Mouse (Mus musculus): ENCODE results near the gene Zfp217.
"Not testable (repeated sequence)": the region's sequence is repeated elsewhere in the genome, so short reads cannot be mapped to it uniquely, and the experiment has no call there.

Gene Zfp217

GRCm38 (mm10) chr2:170147661-170148153 is at the start of gene Zfp217:
TSS of gene Zfp217 (minus strand) at chr2:170148103.
- DNase-seq, result no peak

- no peak for DNase-seq
These were observed 47.7 kb upstream of the Zfp217 start for GRCm38 (mm10) chr2:170195542-170196089.

GRCm38 (mm10) chr2:170194845-170195244 is 46.9 kb upstream of the Zfp217 start:
- DNase-seq, result no peak

GRCm38 (mm10) chr2:170193850-170194249 is 45.9 kb upstream of the Zfp217 start:
- DNase-seq, result no peak

GRCm38 (mm10) chr2:170193211-170193610 is 45.3 kb upstream of the Zfp217 start:
- DNase-seq, result no peak

GRCm38 (mm10) chr2:170192731-170193149 is 44.8 kb upstream of the Zfp217 start:
- DNase-seq, result no peak

GRCm38 (mm10) chr2:170188721-170189120 is 40.8 kb upstream of the Zfp217 start:
- no peak for DNase-seq

- DNase-seq, result no peak
These were observed 37.4 kb upstream of the Zfp217 start for GRCm38 (mm10) chr2:170185137-170185837.

- DNase-seq, result no peak
These were observed 36.5 kb upstream of the Zfp217 start for GRCm38 (mm10) chr2:170184175-170184983.

- no peak for DNase-seq
These were observed 35.9 kb upstream of the Zfp217 start for GRCm38 (mm10) chr2:170183851-170184174.

GRCm38 (mm10) chr2:170181862-170182261 is 34.0 kb upstream of the Zfp217 start:
- DNase-seq, result no peak

- DNase-seq, result not testable (repeated sequence)
These were observed 32.9 kb upstream of the Zfp217 start for GRCm38 (mm10) chr2:170180769-170181168.

GRCm38 (mm10) chr2:170179317-170179716 is 31.4 kb upstream of the Zfp217 start:
- no peak for DNase-seq

- no peak for DNase-seq
These were observed 29.4 kb upstream of the Zfp217 start for GRCm38 (mm10) chr2:170177323-170177722.

GRCm38 (mm10) chr2:170176284-170176926 is 28.5 kb upstream of the Zfp217 start:
- DNase-seq, result no peak

- DNase-seq, result no peak
These were observed 27.8 kb upstream of the Zfp217 start for GRCm38 (mm10) chr2:170175661-170176150.

- DNase-seq, result no peak
These were observed 27.3 kb upstream of the Zfp217 start for GRCm38 (mm10) chr2:170175190-170175589.

- no peak for DNase-seq
These were observed 21.2 kb upstream of the Zfp217 start for GRCm38 (mm10) chr2:170169062-170169461.

GRCm38 (mm10) chr2:170165649-170166048 is 17.7 kb upstream of the Zfp217 start:
- DNase-seq, result no peak

GRCm38 (mm10) chr2:170163671-170164462 is 16.0 kb upstream of the Zfp217 start:
- DNase-seq, result no peak

- no peak for DNase-seq
These were observed 12.1 kb upstream of the Zfp217 start for GRCm38 (mm10) chr2:170159795-170160568.

Measured in cerebellum, adult 9-10 months (tissue).